Mouse (Mus musculus): ENCODE results near the gene Adck2. TPM values are rescaled to one million over a fixed set of nuclear protein-coding genes. Genes with fewer than 3 reads are reported as not detected.
A peak's percentile ranks its signal among the peaks of the same experiment; 100 is the strongest.

Gene Adck2
- total RNA-seq (2021): 10 to 100 TPM; 30.1 to 32.8 TPM

DNA sequence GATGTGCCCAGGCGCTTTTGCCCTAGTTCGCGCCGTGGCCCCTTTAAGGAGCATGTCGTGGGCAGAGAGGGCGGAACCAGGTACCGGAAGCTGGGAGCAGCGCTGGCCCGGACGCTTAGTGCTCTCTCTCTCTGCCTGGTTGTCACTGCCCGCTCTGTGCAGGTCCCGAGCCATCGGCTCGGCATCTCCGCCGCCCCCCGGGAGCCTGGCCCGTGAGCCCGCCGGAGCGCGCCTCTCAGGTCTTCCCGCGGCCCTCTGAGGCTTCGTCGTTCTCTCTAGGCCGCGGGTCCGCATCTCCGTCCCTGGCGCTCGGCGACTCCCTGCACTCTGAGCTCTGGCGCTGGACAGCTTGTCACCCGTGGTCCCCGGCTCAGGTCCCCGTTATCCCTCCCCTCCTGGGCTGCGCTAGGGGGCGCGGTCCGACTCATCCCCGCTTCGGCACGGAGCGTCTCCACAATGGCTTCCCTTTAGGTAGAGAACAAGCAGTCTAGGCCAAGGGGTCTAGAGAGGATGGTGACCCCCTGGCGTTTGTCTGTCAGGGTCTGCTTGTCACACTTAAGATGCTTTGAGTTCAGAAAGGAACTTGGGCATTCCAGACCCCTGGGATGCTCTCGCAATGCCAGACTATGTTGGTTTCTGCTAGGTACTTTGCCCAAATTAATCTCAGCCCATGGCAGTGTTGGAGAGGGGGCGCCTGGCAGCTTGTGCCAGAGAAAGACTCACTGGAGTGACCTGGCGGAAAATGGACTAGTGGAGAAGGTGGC lies at the start of gene Adck2:
Gene Adck2, plus strand, starts transcription at position 83 of the 764 bp plus-strand sequence.
- peak; percentile 67 to 68 for DNase-seq (ENCODE audit: extremely low spot score in 1 of 2, low spot score in 1 of 2)

DNA sequence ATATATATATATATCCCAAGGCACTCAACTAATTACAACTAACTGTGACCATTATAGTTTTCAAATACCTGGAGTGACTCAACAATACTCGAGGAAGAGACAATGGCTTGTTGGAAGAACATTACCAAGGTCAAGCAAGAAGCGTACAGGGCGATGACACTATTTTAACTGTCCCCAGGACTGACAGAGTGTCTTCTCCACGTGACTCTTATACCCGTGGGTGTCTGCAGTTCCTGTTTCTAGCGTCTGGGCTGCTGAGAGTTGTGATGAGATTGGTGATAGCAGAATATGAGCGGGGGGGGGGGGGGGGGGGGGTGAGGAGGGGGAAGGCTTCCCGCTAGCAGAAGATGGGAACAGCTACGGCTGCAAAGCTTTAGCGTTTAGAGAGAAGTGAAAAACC lies 46.9 kb upstream of the Adck2 start:
- DNase-seq (ENCODE audit: extremely low spot score in 1 of 2, low spot score in 1 of 2): no peak

DNA sequence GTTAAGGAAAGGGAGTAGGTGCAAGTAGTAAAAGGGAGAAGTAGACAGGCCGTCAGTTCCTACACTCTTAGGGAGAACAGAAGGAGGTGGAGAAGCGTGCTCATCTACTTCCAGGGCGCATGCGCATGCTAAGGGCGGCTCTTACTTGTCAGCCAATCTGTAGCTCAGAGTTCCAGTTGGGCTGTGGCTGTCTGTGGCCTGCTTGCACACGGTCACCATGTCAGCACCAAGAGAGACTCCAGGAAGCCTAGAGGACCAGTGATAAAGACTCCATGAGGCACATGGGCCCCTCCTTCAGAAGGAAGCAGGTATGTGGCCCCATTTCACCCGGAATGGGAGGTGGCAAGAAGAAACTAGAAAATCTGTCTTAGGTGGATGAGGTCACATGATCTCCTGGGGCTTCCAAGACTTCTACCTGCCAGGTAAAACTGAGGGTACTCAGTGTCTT lies 46.3 kb upstream of the Adck2 start:
- DNase-seq (ENCODE audit: extremely low spot score in 1 of 2, low spot score in 1 of 2): peak in 1 of 2 experiments; percentile 37

DNA sequence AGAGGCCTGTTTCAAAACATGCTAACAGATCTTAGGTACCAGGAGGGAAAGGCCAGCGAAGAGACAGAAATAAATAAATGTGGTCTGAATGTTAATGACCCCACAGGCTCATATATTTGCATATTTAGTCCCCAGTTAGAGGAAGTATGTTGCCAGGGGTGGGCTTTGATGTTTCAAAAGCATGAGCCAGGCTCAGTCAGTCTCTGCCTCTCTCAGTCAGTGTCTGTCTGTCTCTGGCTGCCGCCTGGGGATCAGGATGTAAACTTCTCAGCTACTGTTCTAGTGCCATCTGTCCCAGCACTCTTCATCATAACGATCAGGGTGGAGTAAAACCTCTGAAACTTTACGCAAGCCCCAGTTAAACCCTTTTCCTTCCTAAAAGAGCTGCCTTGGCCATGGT lies 45.9 kb upstream of the Adck2 start:
- no peak for DNase-seq (ENCODE audit: extremely low spot score in 1 of 2, low spot score in 1 of 2)

DNA sequence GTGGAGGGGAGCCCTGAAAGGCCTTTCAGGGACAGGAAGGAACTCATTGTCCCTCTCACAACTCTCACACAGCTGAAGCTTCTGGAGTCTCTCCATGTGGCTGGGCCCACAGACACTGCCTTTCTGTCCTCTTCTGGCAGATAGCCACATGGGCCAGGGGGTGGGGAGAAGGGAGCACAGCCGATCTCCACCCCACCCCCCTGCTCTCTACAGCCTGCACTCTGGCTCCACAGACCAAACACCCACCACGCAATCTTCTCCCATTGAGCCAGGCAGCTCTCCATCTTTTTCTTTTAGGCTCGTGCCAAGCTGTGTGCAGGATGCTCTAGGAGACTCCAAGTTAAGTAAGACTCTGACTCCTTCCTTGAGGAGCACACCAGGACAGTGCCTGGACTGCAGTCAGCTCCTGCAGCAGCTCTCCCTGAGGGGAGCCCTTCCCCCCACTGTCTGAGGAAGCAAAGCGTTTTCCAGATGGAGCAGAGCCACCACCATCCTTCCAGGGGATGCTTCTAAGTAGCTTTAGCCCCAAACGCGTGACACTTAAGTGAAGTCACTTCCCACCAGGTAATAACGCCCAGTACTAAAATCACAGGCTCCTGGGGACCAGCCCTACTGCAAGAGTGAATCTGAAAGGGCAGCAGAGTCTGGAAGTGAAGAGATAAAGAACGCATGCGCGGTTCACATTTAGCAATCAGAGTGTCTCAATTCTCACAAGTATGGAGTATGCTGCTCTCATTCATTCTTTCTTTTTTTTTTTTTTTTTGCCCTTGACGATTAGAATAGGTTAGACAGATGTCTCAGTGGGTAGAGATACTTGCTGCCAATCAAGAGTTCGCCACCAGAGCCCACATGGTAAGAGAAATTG lies 44.8 kb upstream of the Adck2 start:
- peak; percentile 49 to 60 for DNase-seq (ENCODE audit: extremely low spot score in 1 of 2, low spot score in 1 of 2)

DNA sequence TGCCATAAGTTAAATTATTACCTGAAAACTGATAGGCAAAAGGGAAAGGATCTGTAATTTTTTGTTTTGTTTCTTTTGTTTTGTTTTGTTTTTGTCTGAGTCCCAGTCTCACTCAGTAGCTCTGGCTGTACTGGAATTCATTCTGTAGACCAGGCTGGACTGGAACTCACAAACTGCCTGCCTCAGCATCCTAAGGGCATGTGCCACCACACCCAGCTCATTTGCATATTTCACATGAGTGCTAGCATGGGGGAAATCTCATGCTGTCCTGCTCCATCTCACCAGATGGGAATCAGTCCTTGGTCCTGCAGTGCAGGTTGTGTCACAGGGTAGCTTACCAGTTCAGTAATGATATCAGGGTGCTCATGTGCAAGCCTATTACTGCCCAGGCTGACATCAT lies 38.7 kb upstream of the Adck2 start:
- no peak for DNase-seq (ENCODE audit: extremely low spot score in 1 of 2, low spot score in 1 of 2)

DNA sequence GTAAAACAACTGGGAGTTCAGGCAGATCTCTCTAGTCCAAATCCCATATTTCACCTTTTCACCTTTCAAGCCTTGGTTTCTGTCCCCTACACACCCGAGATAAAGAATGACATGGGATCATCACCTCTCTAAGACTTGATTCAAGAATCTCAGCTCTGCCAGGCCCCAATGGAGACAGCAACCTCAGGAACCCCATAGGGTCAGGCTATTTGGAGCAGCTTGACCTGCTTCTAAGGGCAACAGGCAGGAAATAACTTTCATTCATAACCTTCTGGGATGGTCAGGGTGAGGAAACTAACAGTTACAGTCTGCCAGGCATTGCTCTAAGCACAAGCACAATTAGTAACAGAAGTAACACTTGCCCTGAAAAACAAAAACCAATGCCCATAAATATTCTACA lies 37.1 kb upstream of the Adck2 start:
- no peak for DNase-seq (ENCODE audit: extremely low spot score in 1 of 2, low spot score in 1 of 2)

DNA sequence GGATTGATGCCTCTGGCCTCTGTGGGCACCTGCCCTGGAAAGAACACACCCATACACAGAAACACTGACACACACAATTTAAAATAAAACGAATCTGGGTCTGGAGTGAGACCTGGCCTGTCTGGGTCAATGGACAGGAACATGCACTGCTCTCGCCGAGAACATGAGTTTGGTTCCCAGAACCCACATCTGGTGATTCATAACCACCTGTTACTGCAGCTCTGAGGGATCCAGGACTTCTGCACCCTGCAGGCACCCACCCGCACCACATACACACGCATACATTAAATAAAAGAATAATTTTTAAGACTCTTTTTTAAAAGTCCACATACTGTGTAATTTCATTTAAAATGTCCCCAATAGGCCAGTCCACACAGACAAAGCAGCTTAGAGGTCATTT lies 36.4 kb upstream of the Adck2 start:
- no peak for DNase-seq (ENCODE audit: extremely low spot score in 1 of 2, low spot score in 1 of 2)

DNA sequence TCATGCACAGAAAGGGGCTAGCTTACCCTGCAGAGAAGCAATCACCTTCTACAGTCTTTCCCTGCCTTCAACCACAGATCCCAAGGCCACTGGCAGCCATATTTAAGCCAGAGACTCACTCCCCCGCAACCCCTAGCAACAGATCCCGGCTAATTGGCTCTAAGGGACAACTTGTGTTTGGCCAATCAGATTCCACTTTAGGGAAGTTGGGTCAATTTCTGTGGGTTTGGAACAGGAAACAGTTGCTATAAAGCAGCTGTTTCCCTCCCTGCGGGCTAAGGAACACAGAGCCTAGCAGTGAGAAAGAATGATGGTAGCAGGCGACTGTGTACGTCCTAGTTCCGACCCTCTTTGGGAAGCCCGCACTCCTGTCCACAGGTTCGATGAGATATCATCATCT lies 35.4 kb upstream of the Adck2 start:
- DNase-seq (ENCODE audit: extremely low spot score in 1 of 2, low spot score in 1 of 2): no peak

DNA sequence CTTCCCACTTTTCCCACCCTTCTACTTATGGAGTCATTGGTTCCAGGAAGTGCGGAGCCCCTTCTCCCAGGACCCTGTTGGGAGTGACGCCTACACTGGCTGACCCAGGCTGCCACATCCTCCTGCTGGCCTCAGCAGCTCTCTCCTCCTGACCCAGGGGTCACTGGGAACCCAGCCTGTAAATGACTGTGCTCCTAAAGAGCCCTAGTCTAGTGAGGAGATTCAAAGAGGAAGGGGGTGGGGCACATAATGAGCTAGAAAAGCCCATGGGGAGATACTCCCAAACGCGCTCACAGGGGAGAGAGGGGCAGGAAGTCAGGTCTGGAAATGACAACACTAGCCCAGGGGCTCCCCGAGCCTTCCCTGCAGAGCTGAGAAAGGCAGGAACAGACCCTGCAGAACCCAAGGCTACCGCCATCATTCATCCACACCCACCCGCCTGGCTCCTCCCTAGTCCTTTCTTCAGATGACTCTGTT lies 34.0 kb upstream of the Adck2 start:
- no peak for DNase-seq (ENCODE audit: extremely low spot score in 1 of 2, low spot score in 1 of 2)

DNA sequence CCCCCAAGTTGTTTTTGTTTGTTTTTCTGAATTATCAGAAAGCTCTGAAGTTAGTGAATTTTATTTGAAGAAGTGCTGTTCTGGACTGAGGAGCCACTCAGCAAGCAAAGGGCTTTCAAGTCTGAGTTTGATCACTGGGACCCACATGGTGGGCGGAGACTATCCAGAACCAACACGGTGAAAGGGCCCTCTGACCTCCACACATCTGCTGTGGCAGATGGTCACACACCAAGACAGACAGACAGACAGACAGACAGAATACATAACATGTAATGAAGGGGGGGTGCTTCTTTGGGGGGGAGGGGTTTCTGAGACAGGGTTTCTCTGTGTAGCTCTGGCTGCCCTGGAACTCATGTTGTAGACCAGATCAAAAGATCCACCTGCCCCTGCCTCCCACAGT lies 33.1 kb upstream of the Adck2 start:
- no peak for DNase-seq (ENCODE audit: extremely low spot score in 1 of 2, low spot score in 1 of 2)

DNA sequence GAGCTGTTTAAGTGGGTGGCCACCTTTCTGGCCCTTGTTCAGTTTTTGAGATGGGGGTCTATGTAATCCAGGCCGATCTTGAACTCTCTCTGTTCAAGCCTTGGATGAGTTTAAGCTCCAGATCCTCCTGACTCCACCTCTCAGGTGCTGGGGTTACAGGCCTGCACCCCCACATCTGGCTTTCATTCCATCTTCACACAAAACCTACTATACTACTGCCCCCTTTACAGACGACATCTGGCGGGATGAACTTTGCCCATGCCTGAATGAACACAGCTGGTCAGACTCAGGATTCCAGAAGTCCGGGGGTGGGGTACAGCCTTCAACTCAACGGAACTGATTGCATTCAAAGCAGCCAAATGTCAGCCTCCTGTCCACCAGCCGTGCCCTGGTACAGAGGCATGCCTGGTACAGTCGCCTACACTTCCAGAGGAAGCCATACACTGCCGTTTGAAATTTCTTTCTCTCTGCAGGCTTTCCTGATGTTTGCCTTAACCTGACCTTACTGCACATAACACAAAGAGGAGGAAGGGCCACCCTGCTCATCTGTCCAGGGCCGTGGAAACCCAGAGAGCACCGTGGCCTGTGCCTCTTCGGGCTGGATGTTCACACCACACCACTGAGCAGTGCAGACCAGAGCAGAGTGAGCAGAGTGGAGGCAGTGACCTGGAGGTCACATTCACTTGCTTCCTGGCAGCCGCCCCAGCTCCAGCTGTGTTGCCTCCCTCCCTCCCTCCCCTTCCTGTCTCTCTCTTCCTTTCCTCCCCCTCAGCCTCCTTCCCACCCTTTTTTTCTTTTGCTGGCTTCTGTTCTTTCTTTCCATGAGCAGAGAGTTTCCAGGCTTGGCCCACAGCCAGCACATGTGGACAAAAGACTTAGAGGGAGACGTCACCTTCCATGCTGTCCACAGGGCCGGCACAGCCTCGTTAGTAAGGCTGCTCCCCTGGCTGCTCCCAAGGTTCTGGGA lies 30.8 kb upstream of the Adck2 start:
- no peak for DNase-seq (ENCODE audit: extremely low spot score in 1 of 2, low spot score in 1 of 2)

DNA sequence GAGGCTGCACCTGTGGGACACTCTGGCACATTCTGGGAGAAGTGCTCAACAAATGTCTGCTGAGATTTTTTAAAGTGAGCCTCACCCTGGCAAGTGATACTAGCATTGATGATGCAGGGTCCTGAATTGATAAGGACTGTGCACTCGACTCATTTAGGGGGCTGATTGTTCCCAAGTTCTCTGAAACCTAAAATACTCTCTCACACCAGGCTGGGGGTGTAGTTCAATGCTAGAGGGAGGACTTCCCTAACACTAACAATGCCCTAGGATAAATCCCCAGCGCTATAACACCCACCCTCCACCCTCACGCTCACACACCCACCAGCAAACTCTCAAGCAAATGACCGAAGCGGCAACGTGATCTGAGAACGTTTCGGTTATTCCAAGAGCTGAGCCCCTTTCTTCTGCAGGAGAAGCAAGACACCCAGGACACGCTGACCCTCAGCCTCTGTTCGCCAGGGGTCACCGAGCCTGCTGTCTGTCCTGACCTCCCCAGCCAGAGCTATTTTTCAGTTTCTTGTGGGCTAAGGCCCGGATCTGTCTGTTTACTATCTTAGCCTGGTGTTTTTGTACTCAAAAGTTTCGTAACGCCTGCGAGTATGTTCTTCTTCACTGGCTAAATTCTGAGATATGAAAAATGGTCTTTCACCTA lies 29.8 kb upstream of the Adck2 start:
- DNase-seq (ENCODE audit: extremely low spot score in 1 of 2, low spot score in 1 of 2): no peak

DNA sequence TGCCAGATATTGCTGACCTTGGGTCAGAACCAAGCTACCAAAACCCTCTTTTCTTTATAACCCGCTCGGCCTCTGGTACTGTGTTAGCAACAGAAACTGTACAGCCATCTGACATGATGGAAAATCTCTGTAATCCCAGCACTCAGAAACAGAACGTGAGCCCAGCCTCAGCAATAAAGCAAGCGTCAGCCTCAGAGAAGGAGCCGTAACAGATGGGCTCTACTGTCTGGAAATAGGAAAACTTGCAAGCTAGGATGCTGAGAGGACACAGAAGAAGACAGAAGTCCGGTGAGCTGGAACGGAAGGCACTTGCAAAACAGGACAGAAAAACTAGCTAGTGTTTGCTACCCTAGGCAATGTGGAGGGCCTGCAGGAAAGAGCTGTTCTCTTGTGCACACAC lies 28.2 kb upstream of the Adck2 start:
- DNase-seq (ENCODE audit: extremely low spot score in 1 of 2, low spot score in 1 of 2): no peak

DNA sequence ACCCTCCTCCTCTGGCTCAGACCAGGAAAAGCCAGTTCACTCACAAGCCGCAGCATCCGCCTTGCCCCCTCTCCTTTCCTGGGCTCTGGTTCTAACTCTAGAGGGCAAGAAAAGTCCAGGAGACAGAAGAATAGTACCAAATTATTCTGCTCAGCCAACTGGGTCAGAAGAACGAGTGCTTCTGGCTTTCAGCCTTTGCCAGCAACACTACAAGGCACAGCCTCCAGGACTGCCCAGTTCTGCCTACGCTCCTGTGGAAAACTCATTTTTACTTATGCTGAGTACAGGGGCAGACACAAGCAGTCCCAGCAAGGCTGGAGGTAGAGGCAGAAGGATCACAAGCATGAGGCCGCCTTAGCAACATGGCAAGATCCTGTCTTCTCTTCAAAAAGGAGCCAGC lies 25.6 kb upstream of the Adck2 start:
- no peak for DNase-seq (ENCODE audit: extremely low spot score in 1 of 2, low spot score in 1 of 2)

DNA sequence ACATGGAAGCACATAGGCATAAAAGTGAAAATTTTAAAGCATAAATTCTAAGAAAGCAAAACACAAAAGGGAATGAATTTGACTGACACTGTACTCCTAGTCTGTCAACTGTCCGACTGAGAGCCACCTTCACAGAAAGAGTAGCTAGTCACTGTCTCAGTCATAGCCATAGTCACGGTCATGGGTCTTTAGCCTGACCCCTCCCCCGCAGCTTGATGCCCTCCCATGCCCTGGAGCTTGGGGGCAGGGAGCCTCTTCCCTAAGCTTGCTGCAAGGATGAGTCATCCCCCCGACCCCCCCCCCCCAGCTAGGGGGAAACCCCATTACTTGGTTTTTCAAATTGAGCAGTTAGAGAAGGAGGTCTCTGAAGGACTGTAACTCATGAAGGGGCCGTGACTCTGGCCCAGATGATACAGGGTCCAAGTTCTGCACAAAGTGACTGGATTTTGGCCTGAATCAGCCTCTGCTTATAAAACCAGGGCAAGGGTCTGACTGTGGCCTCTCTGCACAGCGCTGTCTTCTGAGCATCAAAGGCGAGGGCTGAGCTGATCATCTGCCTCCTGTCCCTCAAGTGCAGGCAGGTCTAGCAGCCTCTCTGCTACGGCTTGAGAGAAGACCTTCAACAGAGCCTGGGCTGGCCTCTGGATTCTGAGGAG lies 21.6 kb upstream of the Adck2 start:
- DNase-seq (ENCODE audit: extremely low spot score in 1 of 2, low spot score in 1 of 2): no peak

DNA sequence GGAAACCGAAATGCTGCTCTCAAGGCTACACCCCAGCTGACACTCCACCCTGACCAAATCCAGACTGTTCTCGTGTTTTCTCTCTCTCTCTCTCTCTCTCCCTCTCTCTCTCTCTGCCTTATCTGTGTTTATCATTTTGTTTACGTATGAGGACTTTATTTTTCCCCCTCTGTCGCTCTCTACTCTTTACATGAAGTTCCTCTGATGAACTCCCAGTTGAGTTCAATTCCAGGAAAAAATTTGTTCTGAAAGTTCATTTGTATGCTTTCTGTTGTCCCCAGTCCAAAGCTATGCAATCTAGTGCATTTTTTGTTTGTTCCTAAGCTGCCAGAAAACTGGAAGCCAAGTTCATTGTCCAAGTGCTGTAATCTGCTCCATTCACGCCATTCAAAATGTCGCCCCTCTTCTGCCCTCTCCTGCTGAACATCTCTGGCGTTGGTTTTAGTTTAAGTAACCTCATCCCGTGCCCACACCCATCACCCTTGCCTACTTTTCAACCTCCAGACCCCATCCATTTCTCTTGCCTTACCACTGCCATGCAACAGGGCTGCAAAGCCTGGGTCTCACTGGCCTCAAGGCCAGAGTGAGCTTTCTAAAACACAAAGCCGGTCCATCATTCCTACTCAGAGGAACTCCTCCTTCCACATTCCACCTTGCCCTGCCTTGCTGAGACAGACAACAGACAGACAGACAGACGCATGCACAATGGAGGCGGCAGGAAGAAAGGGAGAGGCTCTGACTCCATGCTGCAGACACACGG lies 18.6 kb upstream of the Adck2 start:
- no peak for DNase-seq (ENCODE audit: extremely low spot score in 1 of 2, low spot score in 1 of 2)

DNA sequence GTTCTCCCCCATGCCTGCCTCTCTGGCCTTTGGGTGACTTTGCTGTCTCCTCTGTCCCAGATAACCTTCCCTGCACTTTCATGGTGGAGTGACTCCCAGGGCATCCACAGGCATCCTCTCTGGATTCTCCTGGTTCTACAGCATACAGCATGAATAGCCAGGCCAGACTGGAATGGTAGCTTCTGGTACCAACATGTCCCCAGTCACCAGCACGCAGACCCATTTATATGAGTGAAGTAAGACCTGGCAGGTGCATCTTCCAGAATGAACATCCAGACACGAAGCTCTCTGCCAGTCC lies 18.1 kb upstream of the Adck2 start:
- no peak for DNase-seq (ENCODE audit: extremely low spot score in 1 of 2, low spot score in 1 of 2)

All from layer of hippocampus, postnatal 25 days (tissue).